Mouse (Mus musculus): ENCODE results near the gene Gm9837. TPM values are rescaled to one million over a fixed set of nuclear protein-coding genes. Genes with fewer than 3 reads are reported as not detected.
A peak's percentile ranks its signal among the peaks of the same experiment; 100 is the strongest.

Gene Gm9837
- total RNA-seq, 2 experiments from 2014 or later: 0.62 TPM; not detected in 1

- peak in 1 of 2 experiments; percentile 46 for DNase-seq (ENCODE audit: low spot score in 2 of 2)
Observed at GRCm38 (mm10) chr11:53456474-53457371, 13.6 kb downstream of the Gm9837 start, which contains the start of the genes Gm10447 and Shroom1. Gene Gm10447, minus strand, starts transcription at chr11:53457110. Gene Shroom1, plus strand, starts transcription at chr11:53457205.

GRCm38 (mm10) chr11:53453031-53453430 lies 17.2 kb downstream of the Gm9837 start:
- no peak for DNase-seq (ENCODE audit: low spot score in 2 of 2)

- DNase-seq (ENCODE audit: low spot score in 2 of 2): no peak
Observed at GRCm38 (mm10) chr11:53452396-53452795, 17.9 kb downstream of the Gm9837 start.

- no peak for DNase-seq (ENCODE audit: low spot score in 2 of 2)
Observed at GRCm38 (mm10) chr11:53451361-53451760, 18.9 kb downstream of the Gm9837 start.

GRCm38 (mm10) chr11:53450070-53450705 lies 20.1 kb downstream of the Gm9837 start:
- DNase-seq (ENCODE audit: low spot score in 2 of 2): no peak

GRCm38 (mm10) chr11:53448529-53448928 lies 21.8 kb downstream of the Gm9837 start:
- DNase-seq (ENCODE audit: low spot score in 2 of 2): no peak

- no peak for DNase-seq (ENCODE audit: low spot score in 2 of 2)
Observed at GRCm38 (mm10) chr11:53447996-53448395, 22.3 kb downstream of the Gm9837 start.

- no peak for DNase-seq (ENCODE audit: low spot score in 2 of 2)
Observed at GRCm38 (mm10) chr11:53446183-53446582, 24.1 kb downstream of the Gm9837 start.

GRCm38 (mm10) chr11:53445562-53445961 lies 24.7 kb downstream of the Gm9837 start:
- no peak for DNase-seq (ENCODE audit: low spot score in 2 of 2)

- peak in 1 of 2 experiments; percentile 62 for DNase-seq (ENCODE audit: low spot score in 2 of 2)
Observed at GRCm38 (mm10) chr11:53443861-53444260, 26.4 kb downstream of the Gm9837 start.

GRCm38 (mm10) chr11:53441921-53442320 lies 28.4 kb downstream of the Gm9837 start:
- no peak for DNase-seq (ENCODE audit: low spot score in 2 of 2)

- DNase-seq (ENCODE audit: low spot score in 2 of 2): no peak
Observed at GRCm38 (mm10) chr11:53436338-53436737, 33.9 kb downstream of the Gm9837 start.

GRCm38 (mm10) chr11:53435504-53435903 lies 34.8 kb downstream of the Gm9837 start:
- no peak for DNase-seq (ENCODE audit: low spot score in 2 of 2)

GRCm38 (mm10) chr11:53433057-53433456 lies 37.2 kb downstream of the Gm9837 start:
- DNase-seq (ENCODE audit: low spot score in 2 of 2): no peak

- no peak for DNase-seq (ENCODE audit: low spot score in 2 of 2)
Observed at GRCm38 (mm10) chr11:53431347-53432056, 38.8 kb downstream of the Gm9837 start.

GRCm38 (mm10) chr11:53430670-53431346 lies 39.5 kb downstream of the Gm9837 start, which contains the start of the genes Uqcrq and Gdf9:
Gene Uqcrq, minus strand, starts transcription at chr11:53430831.
Gene Gdf9, plus strand, starts transcription at chr11:53431023.
- peak; percentile 97 to 100 for DNase-seq (ENCODE audit: low spot score in 2 of 2)

- no peak for DNase-seq (ENCODE audit: low spot score in 2 of 2)
Observed at GRCm38 (mm10) chr11:53430300-53430669, 40.0 kb downstream of the Gm9837 start.

- DNase-seq (ENCODE audit: low spot score in 2 of 2): no peak
Observed at GRCm38 (mm10) chr11:53429182-53429581, 41.1 kb downstream of the Gm9837 start.

- DNase-seq (ENCODE audit: low spot score in 2 of 2): no peak
Observed at GRCm38 (mm10) chr11:53428716-53429057, 41.6 kb downstream of the Gm9837 start.

GRCm38 (mm10) chr11:53427993-53428715 lies 42.1 kb downstream of the Gm9837 start:
- DNase-seq (ENCODE audit: low spot score in 2 of 2): no peak
